Mouse (Mus musculus): ENCODE data around the gene Trpv2. TPM values are rescaled to one million over a fixed set of nuclear protein-coding genes. Genes with fewer than 3 reads are reported as not detected.

Trpv2 gene
- polyA plus RNA-seq, 1 experiment from 2014 or later, result 19.8 TPM

DNA sequence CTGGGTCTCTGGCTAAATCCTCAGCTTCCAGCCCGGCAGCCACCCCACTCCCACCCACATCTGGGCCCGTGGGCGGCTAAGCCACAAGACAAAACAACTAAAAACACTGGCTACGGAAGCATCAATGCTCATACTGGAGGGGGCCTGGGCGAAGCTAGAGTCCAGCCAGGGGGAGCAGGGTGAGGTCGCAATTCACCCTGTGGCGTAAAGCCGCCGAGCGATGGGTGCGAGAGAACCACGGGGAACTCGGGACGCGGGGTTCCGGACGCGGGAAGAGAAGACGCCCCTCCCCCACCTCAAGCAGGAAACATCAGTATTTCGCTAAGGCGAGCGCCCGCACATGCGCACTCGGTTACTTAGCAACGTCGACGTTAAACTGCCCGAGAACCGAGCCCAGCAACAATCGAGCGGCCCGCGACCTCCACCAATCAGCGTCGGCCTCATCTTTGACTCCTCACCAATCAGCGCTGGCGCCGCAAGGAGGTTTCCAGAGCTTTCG is 23.5 kb upstream of the Trpv2 start, which contains the start of gene Ubb:
Gene Ubb (plus strand): TSS at position 445 of the 499 bp plus-strand sequence.
- Histone ChIP-seq H3K4me3 (peak within 1 kb of the TSS; percentile 64), H3K27me3 (no peaks in the 10 kb centered on the region), H3K9ac (replicated peaks) (peak within 1 kb of the TSS; percentile 92), H3K27ac (replicated peaks) (peak within 1 kb of the TSS; percentile 98), H3K9me3 (no peaks in the 10 kb centered on the region), H3K4me2 (replicated peaks) (peak within 1 kb of the TSS; percentile 58), H3K36me3 (peaks cover 19% of the 10 kb centered on the region), H3K4me1 (peaks cover 41% of the 10 kb centered on the region)
- under 1% methylated on average over 40 of the region's 40 CpGs for WGBS
- ATAC-seq (replicated peaks), result peak; percentile 97

DNA sequence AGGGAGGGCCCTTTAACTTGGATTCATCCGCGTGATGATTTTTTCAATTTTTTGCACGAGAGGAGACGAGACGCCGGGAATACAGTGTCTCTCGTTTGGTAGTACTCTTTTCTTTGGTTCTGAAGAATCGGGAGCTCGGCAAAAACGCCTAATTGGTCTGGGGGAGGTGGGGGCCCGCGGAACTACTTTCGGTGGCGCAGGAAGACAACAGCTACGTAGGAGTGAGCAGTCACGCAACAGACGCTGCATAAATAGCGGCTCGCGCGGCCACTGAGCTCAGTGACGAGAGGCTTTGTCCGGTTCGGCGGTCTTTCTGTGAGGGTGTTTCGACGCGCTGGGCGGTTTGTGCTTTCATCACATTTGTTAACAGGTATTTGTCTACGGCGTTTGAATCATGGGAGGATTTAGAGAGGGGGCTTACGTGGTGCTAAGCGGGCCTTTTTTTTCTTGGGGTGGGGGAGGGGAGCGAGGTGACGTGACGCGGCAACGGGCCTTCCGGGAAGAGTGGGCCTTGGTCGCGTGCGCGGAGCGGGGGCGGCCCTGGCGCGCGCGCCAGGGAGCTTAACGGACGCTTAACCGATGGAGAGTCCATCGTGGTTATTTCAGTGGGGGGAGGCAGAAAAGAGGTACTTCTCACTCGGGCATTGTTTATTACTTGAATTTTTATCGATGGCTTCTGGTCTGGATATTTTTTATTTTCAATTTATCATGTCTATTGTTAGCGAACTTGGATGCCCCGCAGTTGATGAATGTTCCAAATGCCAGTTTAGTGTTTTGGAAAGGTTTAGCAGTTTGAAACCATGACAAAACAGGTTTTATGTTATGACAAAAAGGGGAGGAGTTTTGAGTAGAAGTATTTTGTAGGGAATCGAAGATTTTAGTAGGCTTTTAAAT is 22.8 kb upstream of the Trpv2 start:
- Histone ChIP-seq H3K27ac (replicated peaks) (peak overlapping the region; percentile 98), H3K27me3 (no peaks in the 10 kb centered on the region), H3K36me3 (peaks cover 19% of the 10 kb centered on the region), H3K9ac (replicated peaks) (peak overlapping the region; percentile 67), H3K9me3 (no peaks in the 10 kb centered on the region), H3K4me2 (replicated peaks) (peak overlapping the region; percentile 45), H3K4me1 (peaks cover 46% of the 10 kb centered on the region), H3K4me3 (peak overlapping the region; percentile 64)
- peak; percentile 87 for ATAC-seq (replicated peaks)
- WGBS, result 0% methylated on average over 58 of the region's 58 CpGs

DNA sequence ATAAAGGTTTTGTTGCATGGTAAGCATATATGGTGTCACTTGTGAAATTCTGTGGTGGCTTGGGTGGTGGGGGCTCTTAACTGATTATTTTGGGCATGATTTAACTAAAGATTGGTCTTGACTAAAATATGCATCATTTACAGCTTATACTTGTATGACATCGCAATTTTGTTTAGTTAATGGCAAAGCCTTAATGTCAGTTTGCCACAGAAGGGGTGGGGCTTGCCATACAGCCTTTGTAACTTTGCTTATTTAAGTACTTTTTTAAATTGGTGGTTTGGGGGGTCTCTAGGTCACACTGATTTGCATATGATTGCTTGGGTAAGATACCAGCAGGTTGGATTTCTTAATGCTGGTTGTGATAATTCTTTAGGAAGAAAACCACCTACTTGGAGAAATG is 21.1 kb upstream of the Trpv2 start:
- peaks cover 19% of the 10 kb centered on the region for H3K36me3 ChIP-seq
- no peak overlapping the region for H3K27ac ChIP-seq (replicated peaks)
- H3K27me3 ChIP-seq, result no peaks in the 10 kb centered on the region
- no peak for ATAC-seq (replicated peaks)
- H3K4me3 ChIP-seq, result peak overlapping the region; percentile 53
- peak overlapping the region; percentile 96 for H3K4me2 ChIP-seq (replicated peaks)
- H3K9me3 ChIP-seq, result no peaks in the 10 kb centered on the region
- WGBS, result 33% methylated on average over 1 of the region's 1 CpGs
- peaks cover 46% of the 10 kb centered on the region for H3K4me1 ChIP-seq
- H3K9ac ChIP-seq (replicated peaks), result peak overlapping the region; percentile 54

DNA sequence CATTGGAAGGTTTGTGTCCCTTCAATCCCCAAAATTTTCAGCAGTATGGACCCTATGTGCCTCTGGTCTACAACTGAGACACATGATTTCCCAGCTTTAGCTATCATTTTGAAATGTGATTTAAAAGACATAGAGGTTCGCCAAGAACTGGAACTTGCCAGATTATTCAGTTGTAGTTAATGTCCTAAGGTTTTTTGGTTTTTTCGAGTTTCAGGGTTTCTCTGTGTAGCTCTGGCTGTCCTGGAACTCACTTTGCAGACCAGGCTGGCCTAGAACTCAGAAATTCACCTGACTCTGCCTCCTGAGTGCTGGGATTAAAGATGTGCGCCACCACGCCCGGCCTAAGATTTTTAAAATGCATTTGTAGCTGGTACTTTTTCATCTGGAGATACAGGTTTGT is 20.7 kb upstream of the Trpv2 start:
- 82% methylated on average over 5 of the region's 5 CpGs for WGBS
- H3K4me1 ChIP-seq, result peaks cover 46% of the 10 kb centered on the region
- H3K27me3 ChIP-seq, result no peaks in the 10 kb centered on the region
- peak overlapping the region; percentile 54 for H3K9ac ChIP-seq (replicated peaks)
- peaks cover 19% of the 10 kb centered on the region for H3K36me3 ChIP-seq
- no peaks in the 10 kb centered on the region for H3K9me3 ChIP-seq
- ATAC-seq (replicated peaks), result no peak
- peak overlapping the region; percentile 53 for H3K4me3 ChIP-seq
- H3K4me2 ChIP-seq (replicated peaks), result peak overlapping the region; percentile 96
- H3K27ac ChIP-seq (replicated peaks), result no peak overlapping the region

DNA sequence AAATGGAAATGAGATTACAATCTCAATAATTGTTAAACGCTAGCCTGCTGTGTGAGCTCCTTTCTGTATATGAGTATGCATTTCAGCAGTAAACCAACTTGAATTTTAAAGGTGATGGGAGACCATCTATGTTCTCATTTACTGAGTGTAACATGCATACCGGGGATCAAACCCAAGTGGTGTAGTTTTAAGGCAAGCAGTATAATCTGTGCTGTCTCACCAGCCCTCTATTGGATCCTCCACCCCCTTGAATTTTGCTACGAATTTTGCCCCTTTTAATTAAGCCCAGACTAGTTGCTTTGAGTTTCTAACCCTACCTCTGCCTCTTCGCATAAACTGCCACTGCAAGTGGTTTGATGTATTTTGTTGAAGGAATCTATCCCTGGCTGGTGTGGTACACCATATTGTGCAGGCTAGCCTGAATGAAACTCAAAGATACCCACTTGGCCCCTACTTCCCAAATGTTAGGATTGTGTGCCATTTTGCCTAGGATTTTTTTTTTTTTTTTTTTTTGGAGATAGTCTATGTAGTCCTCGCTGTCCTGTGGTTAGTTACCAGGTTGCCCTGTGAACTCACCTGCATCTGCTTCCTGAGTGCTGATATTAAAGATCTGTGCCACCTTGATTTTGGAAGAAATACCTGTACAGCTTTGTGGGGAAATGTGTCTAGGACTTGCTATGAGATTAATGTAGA is 20.0 kb upstream of the Trpv2 start:
- H3K9ac ChIP-seq (replicated peaks), result peak overlapping the region; percentile 54
- H3K9me3 ChIP-seq, result no peaks in the 10 kb centered on the region
- peak overlapping the region; percentile 96 for H3K4me2 ChIP-seq (replicated peaks)
- ATAC-seq (replicated peaks), result no peak
- peak overlapping the region; percentile 53 for H3K4me3 ChIP-seq
- peaks cover 19% of the 10 kb centered on the region for H3K36me3 ChIP-seq
- H3K27me3 ChIP-seq, result no peaks in the 10 kb centered on the region
- WGBS, result 75% methylated on average over 5 of the region's 5 CpGs
- no peak overlapping the region for H3K27ac ChIP-seq (replicated peaks)
- H3K4me1 ChIP-seq, result peaks cover 40% of the 10 kb centered on the region

DNA sequence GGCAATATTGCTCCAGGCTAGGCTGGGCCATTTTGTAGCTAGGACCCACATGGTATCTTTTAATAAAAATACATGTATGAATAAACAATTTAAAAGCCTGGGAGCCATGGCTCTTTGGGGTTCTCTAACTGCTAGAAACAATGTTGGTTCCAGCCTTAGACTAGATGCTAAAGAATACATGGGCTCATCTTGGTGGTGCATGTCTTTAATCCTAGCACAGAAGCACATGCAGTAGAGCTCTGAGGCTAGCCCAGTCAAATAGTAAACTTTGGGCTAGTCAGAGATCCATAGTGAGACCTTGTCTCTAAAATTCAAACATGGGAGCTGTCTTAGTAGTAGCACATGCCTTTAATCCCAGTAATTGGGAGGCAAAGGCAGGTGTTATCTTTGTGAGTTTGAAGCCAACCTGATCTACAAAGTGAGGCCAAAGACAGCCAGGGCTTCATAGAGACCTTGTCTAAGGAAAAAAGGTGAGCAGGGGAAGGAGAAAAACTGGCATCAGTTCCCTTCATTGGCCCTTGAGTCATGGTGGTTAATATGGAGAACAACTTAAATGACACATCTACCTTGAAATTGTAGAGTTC is 19.3 kb upstream of the Trpv2 start:
- ATAC-seq (replicated peaks), result no peak
- H3K9ac ChIP-seq (replicated peaks), result no peak overlapping the region
- peaks cover 19% of the 10 kb centered on the region for H3K36me3 ChIP-seq
- H3K27me3 ChIP-seq, result no peaks in the 10 kb centered on the region
- peak overlapping the region; percentile 53 for H3K4me3 ChIP-seq
- peaks cover 32% of the 10 kb centered on the region for H3K4me1 ChIP-seq
- no peaks in the 10 kb centered on the region for H3K9me3 ChIP-seq
- H3K4me2 ChIP-seq (replicated peaks), result peak overlapping the region; percentile 96
- H3K27ac ChIP-seq (replicated peaks), result no peak overlapping the region

DNA sequence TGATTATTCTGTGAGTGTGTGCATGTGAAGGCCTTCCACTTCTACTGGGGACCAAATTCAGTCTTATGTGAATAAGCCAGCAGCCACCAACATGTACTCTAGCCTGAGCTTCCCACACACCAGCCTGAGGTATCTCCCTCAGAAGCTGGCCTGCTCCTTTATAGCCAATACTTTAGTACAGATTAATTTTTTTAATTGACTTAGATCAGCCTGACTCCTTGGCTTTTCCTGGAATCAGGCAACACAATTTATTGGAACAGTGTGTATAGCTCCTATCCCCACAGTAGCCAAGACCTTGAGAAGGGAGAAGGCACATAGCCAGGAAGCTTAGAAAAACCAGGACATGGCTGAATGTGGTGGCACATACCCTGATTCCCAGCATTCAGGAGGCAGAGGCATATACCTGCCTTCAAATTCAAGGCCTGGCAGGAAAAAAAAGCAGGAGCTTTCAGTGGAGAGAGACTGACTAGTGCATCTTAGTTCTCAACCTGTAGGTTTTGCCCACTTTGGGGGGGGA is 18.3 kb upstream of the Trpv2 start:
- no peak overlapping the region for H3K27ac ChIP-seq (replicated peaks)
- ATAC-seq (replicated peaks), result no peak
- H3K4me2 ChIP-seq (replicated peaks), result no peak overlapping the region
- no peaks in the 10 kb centered on the region for H3K27me3 ChIP-seq
- peaks cover 39% of the 10 kb centered on the region for H3K4me1 ChIP-seq
- H3K9me3 ChIP-seq, result no peaks in the 10 kb centered on the region
- no peak overlapping the region for H3K4me3 ChIP-seq
- H3K36me3 ChIP-seq, result peaks cover 19% of the 10 kb centered on the region
- no peak overlapping the region for H3K9ac ChIP-seq (replicated peaks)

DNA sequence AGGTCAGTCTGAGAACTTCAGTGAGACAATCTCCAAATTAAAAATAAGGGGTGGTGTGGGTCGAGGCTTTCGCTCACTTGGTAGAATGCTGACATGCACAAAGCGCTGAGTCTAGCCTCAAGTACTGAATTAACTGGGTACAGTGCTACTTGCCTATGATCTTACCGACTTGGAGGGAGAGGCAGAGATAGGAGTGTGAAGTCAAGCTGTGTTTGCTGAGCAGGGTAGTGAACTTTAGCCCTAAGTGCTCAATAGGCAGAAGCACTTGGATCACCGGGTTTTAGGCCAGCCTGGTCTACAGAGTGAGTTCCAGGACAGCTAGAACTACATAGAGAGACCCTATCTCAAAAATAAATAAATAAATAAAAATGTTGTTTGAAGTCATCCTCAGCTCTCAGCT is 17.1 kb upstream of the Trpv2 start:
- WGBS, result 75% methylated on average over 5 of the region's 5 CpGs
- ATAC-seq (replicated peaks), result no peak
- no peak overlapping the region for H3K4me2 ChIP-seq (replicated peaks)
- no peak overlapping the region for H3K4me3 ChIP-seq
- H3K36me3 ChIP-seq, result peaks cover 19% of the 10 kb centered on the region
- no peak overlapping the region for H3K9ac ChIP-seq (replicated peaks)
- H3K27me3 ChIP-seq, result no peaks in the 10 kb centered on the region
- no peaks in the 10 kb centered on the region for H3K9me3 ChIP-seq
- peaks cover 39% of the 10 kb centered on the region for H3K4me1 ChIP-seq
- no peak overlapping the region for H3K27ac ChIP-seq (replicated peaks)

DNA sequence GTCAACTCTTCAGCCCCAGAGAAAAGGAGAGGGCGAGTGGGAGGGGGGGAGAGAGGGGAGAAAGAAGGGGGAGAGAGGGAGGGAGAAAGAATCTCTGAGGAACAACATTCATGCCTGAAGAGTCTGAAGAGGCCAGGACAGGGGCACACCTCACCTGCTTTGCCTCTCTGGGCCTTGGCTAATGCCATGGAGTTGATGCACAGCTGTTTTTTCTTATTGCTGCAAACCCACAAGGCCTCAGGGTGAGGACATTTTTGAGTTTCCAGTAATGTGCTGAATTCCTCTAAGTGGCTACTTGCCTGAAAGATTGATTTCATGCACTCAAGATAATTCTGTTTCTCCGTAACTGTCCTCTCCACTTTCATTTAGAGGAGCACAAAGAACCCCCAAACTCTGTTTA is 16.1 kb upstream of the Trpv2 start:
- H3K4me2 ChIP-seq (replicated peaks), result no peak overlapping the region
- no peaks in the 10 kb centered on the region for H3K9me3 ChIP-seq
- peaks cover 17% of the 10 kb centered on the region for H3K36me3 ChIP-seq
- no peak overlapping the region for H3K9ac ChIP-seq (replicated peaks)
- no peak overlapping the region for H3K27ac ChIP-seq (replicated peaks)
- peaks cover 38% of the 10 kb centered on the region for H3K4me1 ChIP-seq
- no peak for ATAC-seq (replicated peaks)
- no peaks in the 10 kb centered on the region for H3K27me3 ChIP-seq
- no peak overlapping the region for H3K4me3 ChIP-seq
- 75% methylated on average over 2 of the region's 2 CpGs for WGBS

DNA sequence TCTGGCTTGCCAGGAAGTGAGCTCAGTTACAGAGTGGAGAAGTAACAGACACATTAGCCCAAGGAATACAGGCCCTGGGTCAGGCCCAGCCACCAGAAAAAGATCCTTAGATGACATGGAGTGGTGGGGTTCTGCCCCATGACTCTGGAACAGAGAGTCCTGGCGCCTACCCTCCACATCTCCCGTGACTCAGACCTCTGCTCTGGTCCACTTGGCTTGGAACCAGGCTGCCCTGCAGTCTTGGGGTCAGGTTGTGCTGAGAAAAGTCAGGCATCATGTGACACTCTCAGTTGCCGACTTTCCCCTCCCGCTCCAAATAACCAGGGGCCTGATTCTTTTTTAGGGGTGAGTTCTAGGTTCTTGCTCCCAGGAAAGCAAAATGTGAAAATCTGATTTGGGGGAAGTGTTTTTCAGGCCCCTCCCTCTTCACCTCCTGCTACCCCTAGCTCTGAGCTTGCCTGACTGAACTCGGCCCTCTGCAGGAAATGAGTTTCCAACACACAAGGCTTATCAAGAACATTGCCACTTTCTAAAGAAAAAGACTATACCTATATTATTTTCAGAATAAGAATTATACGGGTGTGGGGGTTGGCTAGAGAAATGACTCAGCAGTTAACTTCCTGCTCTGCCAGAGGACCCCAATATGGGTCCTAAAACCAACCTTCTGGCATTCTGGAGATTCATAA is 15.2 kb upstream of the Trpv2 start:
- H3K4me3 ChIP-seq, result no peak overlapping the region
- H3K4me2 ChIP-seq (replicated peaks), result no peak overlapping the region
- H3K27ac ChIP-seq (replicated peaks), result no peak overlapping the region
- peaks cover 9% of the 10 kb centered on the region for H3K36me3 ChIP-seq
- H3K4me1 ChIP-seq, result peaks cover 28% of the 10 kb centered on the region
- H3K9ac ChIP-seq (replicated peaks), result no peak overlapping the region
- 74% methylated on average over 6 of the region's 6 CpGs for WGBS
- ATAC-seq (replicated peaks), result no peak
- H3K9me3 ChIP-seq, result no peaks in the 10 kb centered on the region
- H3K27me3 ChIP-seq, result no peaks in the 10 kb centered on the region

DNA sequence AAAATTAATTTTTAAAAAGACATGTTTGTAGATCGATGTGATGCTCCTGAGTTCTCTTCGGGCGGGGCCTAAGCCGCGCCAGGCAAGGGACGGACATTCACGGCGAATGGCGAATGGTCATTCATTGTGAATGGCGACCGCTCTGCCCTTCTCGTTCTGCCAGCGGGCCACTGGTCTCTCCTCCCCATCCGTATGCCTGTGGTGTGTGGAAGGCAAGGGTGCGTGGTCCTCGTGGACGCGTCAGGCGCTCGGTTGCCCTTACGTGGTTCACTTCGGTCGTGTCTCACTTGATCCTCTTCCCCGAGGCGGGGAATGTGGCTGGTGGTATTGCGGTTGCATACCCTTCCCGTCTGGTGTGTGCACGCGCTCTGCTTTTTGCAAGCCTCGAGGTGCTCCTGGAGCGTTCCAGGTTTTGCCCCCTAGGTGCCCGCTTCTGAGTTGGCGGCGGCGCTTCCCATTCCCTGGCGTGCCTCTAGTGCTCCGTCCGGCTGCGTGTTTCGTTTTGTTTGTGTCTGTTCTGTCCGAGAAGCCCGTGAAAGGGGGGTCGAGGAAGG is 13.7 kb upstream of the Trpv2 start:
- H3K36me3 ChIP-seq, result no peaks in the 10 kb centered on the region
- WGBS, result 40% methylated on average over 43 of the region's 43 CpGs
- no peaks in the 10 kb centered on the region for H3K27me3 ChIP-seq
- H3K9me3 ChIP-seq, result no peaks in the 10 kb centered on the region
- peak overlapping the region; percentile 43 for H3K4me2 ChIP-seq (replicated peaks)
- peak overlapping the region; percentile 27 for H3K9ac ChIP-seq (replicated peaks)
- H3K4me3 ChIP-seq, result peak overlapping the region; percentile 31
- no peak overlapping the region for H3K27ac ChIP-seq (replicated peaks)
- H3K4me1 ChIP-seq, result peaks cover 14% of the 10 kb centered on the region
- ATAC-seq (replicated peaks), result no peak

Data from forebrain, embryonic 15.5 days (tissue).